Mouse (Mus musculus) cortical plate, adult 2 months (tissue): ENCODE data around the gene Tcf7l2.

ENCODE experiments used
- CTCF ChIP-seq: fragments of 200-500 bp; IDR thresholded peaks from 2 replicates; pipeline ENCODE4 v1.5.1; 2011; ENCODE audit warnings: mild to moderate bottlenecking, control low read depth, low read length; ENCODE audit not compliant: insufficient read depth; ENCODE audit errors: extremely low read depth
- POLR2A ChIP-seq: fragments of 200-500 bp; IDR thresholded peaks from 2 replicates; pipeline ENCODE4 v1.6.1; 2011; ENCODE audit warnings: mild to moderate bottlenecking, low read length, control low read depth; ENCODE audit not compliant: insufficient read depth; ENCODE audit errors: extremely low read depth

GRCm38 (mm10) chr19:55746241-55746640 lies 4.6 kb downstream of the Tcf7l2 start:
- no peak for TF ChIP-seq CTCF
- no peak for TF ChIP-seq POLR2A
